Mouse (Mus musculus) stomach, embryonic 16.5 days (tissue): ENCODE results near the gene Cks2. TPM values are rescaled to one million over a fixed set of nuclear protein-coding genes. Genes with fewer than 3 reads are reported as not detected.
"Not testable (repeated sequence)": the region's sequence is repeated elsewhere in the genome, so short reads cannot be mapped to it uniquely, and the experiment has no call there.

Source experiments
- ATAC-seq: fragments of 200-750 bp; cut with Nextera tagmentation; 2 replicates; pipeline ENCODE4 v1.8.0; 2017; ENCODE audit warnings: moderate number of reproducible peaks, moderate TSS enrichment; ENCODE audit not compliant: insufficient read depth, low FRiP score
- H3K27ac ChIP-seq: fragments of 300-500 bp; sonication (generic); 2 replicates; pipeline ENCODE4 v1.5.1; 2014; ENCODE audit warnings: low read length
- H3K27me3 ChIP-seq: fragments of 300-500 bp; sonication (generic); 2 replicates; pipeline ENCODE4 v1.6.1; 2014; ENCODE audit warnings: low read length, control low read depth, mixed read lengths; ENCODE audit not compliant: control insufficient read depth, insufficient read depth
- H3K36me3 ChIP-seq: fragments of 300-500 bp; sonication (generic); 2 replicates; pipeline ENCODE4 v1.6.1; 2014; ENCODE audit warnings: low read length; ENCODE audit not compliant: control insufficient read depth, insufficient read depth
- H3K4me1 ChIP-seq: fragments of 300-500 bp; sonication (generic); 2 replicates; pipeline ENCODE4 v1.6.1; 2014; ENCODE audit warnings: low read length, control low read depth, mixed read lengths; ENCODE audit not compliant: control insufficient read depth, insufficient read depth
- H3K4me2 ChIP-seq: fragments of 300-500 bp; sonication (generic); 2 replicates; pipeline ENCODE4 v1.6.1; 2014; ENCODE audit warnings: low read depth, low read length, mixed read lengths
- H3K4me3 ChIP-seq: fragments of 300-500 bp; sonication (generic); replicated peaks from 2 replicates; pipeline ENCODE4 v1.5.1; 2014; ENCODE audit warnings: mild to moderate bottlenecking, low read length
- H3K9ac ChIP-seq: fragments of 300-500 bp; sonication (generic); 2 replicates; pipeline ENCODE4 v1.6.1; 2014; ENCODE audit warnings: low read length
- H3K9me3 ChIP-seq: fragments of 300-500 bp; sonication (generic); replicated peaks from 2 replicates; pipeline ENCODE4 v1.6.1; 2016; ENCODE audit warnings: low read length, control low read depth; ENCODE audit not compliant: control insufficient read depth
- WGBS: fragments of 180-500 bp; shearing (Covaris S2); extraction: QIAGEN DNeasy Blood & Tissue Kit; methylation state at CpG from one replicate; pipeline ENCODE4 v1.1.7; 2014; 5-methylcytosine and 5-hydroxymethylcytosine counted together
- polyA plus RNA-seq: library from polyadenylated mRNA; unstranded; fragments of >200 nt; fragmentation: Nextera tagmentation; extraction: Ambion mirVana; gene quantifications from 2 replicates; pipeline ENCODE4 v1.2.1, GENCODE M21; 2015

The Cks2 gene
- polyA plus RNA-seq, 1 experiment from 2014 or later = 274 TPM

DNA sequence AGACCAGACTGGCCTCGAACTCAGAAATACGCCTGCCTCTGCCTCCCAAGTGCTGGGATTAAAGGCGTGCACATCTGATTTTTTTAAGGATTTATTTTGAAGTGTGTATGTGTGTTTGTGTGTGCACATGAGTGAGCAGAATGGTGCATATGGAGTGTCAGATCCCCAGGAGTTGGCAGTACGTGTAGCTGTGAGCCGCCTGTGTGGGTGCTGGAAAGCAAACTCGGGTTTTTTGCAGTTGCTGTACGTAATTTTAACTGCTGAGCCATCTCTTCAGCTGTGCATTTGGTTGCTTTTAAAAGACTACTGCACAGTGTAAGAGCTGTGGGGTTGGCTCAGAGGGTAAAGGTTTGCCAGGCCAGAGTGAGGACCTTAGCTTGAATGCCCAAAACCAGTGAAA, 14.5 kb downstream of the Cks2 start:
- Histone ChIP-seq H3K4me2 (no peak overlapping the region), H3K4me1 (no peaks in the 10 kb centered on the region), H3K9ac (no peak overlapping the region), H3K36me3 (peaks cover 48% of the 10 kb centered on the region), H3K27me3 (no peaks in the 10 kb centered on the region), H3K27ac (no peak overlapping the region), H3K9me3 (no peaks in the 10 kb centered on the region), H3K4me3 (no peak overlapping the region)
- no peak for ATAC-seq
- WGBS = 96% methylated on average over 7 of the region's 7 CpGs

DNA sequence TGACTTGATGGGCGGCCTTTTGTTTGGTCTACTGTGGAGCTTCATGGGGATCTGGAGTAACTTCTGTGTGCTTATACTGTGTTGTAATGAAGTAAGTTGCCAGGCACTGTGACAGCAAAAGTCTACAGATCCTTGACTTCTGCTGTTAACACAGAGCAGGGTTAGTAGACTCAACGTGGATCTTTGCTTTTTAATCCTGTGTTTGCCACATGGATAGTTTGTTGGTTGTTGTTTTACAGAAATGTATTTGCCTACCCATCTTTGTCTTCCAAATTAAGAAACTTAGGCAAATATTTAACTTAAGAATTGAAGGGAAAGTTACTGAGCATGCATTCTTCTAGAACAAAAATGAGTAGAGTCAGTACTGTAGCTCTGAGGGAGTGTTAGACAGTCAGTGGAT, 18.5 kb downstream of the Cks2 start:
- Histone ChIP-seq H3K4me2 (no peak overlapping the region), H3K4me3 (no peak overlapping the region), H3K27ac (no peak overlapping the region), H3K4me1 (no peaks in the 10 kb centered on the region), H3K9ac (no peak overlapping the region), H3K36me3 (peaks cover 28% of the 10 kb centered on the region), H3K9me3 (no peaks in the 10 kb centered on the region), H3K27me3 (no peaks in the 10 kb centered on the region)
- 88% methylated on average over 2 of the region's 2 CpGs for WGBS
- ATAC-seq = no peak

DNA sequence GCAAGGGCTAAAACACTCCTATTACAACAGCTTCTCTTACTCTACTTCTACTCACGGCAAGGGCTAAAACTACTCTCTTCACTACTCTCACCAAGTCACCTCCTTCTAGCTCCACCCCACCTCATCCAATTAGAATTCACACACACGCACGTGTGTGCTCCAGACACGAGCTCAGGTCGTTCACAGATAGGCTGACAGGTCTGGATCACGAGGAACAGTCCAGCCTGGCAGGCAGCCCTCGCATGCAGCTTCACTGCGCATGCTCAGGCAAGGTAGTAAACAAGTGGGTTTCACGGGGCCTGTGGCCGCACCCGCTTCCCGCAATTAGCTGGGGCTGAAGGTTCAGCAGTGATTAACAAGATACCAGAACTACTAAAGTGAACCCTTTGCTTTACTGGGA, 23.2 kb downstream of the Cks2 start:
- 87% methylated on average over 12 of the region's 12 CpGs for WGBS
- not testable (repeated sequence) for H3K27ac ChIP-seq, H3K4me1 ChIP-seq, H3K9ac ChIP-seq, H3K27me3 ChIP-seq, H3K4me2 ChIP-seq, H3K36me3 ChIP-seq, H3K9me3 ChIP-seq, ATAC-seq, H3K4me3 ChIP-seq

DNA sequence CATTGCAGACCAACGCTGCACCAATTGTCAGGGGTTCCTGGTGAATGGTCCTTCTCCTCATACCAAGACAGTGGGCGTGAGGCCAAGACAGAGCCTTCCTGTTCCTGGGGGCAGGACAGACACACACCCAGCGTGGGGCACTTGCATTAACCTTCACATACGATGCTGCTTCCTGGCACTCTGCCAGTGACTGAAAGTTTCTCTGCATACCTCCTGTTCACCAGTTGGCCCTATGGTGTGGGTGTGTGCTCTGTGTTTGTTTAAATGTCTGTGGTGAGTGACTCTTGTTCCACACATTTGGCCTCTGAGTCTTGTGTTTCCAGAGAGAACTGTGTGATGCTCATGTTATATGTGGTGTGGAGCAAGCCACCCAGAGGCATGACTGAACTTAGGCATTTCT, 31.6 kb downstream of the Cks2 start:
- H3K4me1 ChIP-seq = no peaks in the 10 kb centered on the region
- no peaks in the 10 kb centered on the region for H3K27me3 ChIP-seq
- H3K27ac ChIP-seq = no peak overlapping the region
- no peak overlapping the region for H3K9ac ChIP-seq
- WGBS = 56% methylated on average over 4 of the region's 4 CpGs
- no peaks in the 10 kb centered on the region for H3K9me3 ChIP-seq
- H3K4me3 ChIP-seq = no peak overlapping the region
- no peak for ATAC-seq
- H3K4me2 ChIP-seq = no peak overlapping the region
- H3K36me3 ChIP-seq = peaks cover 24% of the 10 kb centered on the region; the same call in 1 of the 2 replicates

GRCm38 (mm10) chr13:51677041-51677440, 32.0 kb downstream of the Cks2 start:
- Histone ChIP-seq H3K4me3 (no peak overlapping the region), H3K9ac (no peak overlapping the region), H3K4me2 (no peak overlapping the region), H3K27me3 (no peaks in the 10 kb centered on the region), H3K27ac (no peak overlapping the region), H3K9me3 (no peaks in the 10 kb centered on the region), H3K4me1 (no peaks in the 10 kb centered on the region), H3K36me3 (peaks cover 25% of the 10 kb centered on the region)
- no peak for ATAC-seq
- 92% methylated on average over 12 of the region's 12 CpGs for WGBS

DNA sequence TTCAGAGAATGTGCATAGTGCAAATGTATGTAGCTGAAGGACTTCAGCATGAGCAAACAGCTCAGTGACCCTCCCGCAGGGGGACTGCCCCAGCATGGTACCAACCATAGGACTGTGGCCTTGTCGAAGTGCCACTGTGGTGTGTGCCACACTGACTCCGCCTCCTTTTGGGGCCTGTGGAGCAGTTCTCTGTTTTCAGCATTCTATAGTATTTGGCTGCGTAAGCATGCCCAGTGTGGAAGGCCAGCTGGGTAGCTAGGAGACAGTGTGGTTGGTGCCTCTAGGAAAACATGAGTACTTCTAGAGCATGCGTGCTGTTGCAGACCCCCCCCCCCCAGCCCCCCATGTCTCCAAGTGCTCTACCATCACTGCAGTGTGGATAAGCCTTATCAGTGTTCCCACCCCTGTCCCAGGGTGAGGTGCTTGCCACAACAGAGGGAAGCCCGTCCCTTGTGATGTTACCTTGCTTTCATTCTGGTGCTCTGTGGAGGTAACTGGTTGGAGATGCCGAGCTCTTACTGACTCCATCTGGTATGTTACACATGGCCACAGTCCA, 32.7 kb downstream of the Cks2 start:
- 93% methylated on average over 7 of the region's 7 CpGs for WGBS
- Histone ChIP-seq H3K36me3 (peaks cover 30% of the 10 kb centered on the region), H3K9me3 (no peaks in the 10 kb centered on the region), H3K27me3 (no peaks in the 10 kb centered on the region), H3K27ac (no peak overlapping the region), H3K9ac (no peak overlapping the region), H3K4me1 (no peaks in the 10 kb centered on the region), H3K4me2 (no peak overlapping the region), H3K4me3 (no peak overlapping the region)
- ATAC-seq = no peak

DNA sequence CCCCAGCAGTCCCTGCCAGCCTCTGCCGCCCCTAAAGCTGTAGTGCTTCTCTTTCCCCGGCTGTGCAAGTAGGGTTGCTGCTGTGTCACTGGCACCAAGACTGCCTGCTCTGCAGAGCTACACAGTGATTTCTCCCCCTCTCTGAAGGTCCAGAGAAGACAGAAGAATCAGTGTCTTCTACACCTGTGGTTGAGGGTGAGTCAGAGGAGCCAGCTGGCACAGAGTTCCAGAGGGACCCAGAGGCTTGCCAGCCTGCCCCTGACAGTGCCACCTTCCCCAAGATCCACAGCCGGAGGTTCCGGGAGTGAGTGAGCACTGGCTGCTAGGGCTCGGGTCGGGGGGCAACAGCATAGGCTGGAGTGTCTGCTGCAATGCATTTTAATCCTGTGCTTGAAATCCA, 33.7 kb downstream of the Cks2 start:
- no peaks in the 10 kb centered on the region for H3K27me3 ChIP-seq
- no peak for ATAC-seq
- H3K4me1 ChIP-seq = no peaks in the 10 kb centered on the region
- no peak overlapping the region for H3K4me2 ChIP-seq
- H3K36me3 ChIP-seq = peaks cover 30% of the 10 kb centered on the region
- no peak overlapping the region for H3K27ac ChIP-seq
- H3K9ac ChIP-seq = no peak overlapping the region
- H3K9me3 ChIP-seq = no peaks in the 10 kb centered on the region
- no peak overlapping the region for H3K4me3 ChIP-seq
- WGBS = 95% methylated on average over 6 of the region's 6 CpGs

- 75% methylated on average over 4 of the region's 4 CpGs for WGBS
- Histone ChIP-seq H3K4me3 (no peak overlapping the region), H3K4me1 (no peaks in the 10 kb centered on the region), H3K36me3 (peaks cover 28% of the 10 kb centered on the region), H3K27me3 (no peaks in the 10 kb centered on the region), H3K9me3 (no peaks in the 10 kb centered on the region), H3K4me2 (no peak overlapping the region), H3K9ac (no peak overlapping the region), H3K27ac (no peak overlapping the region)
- no peak for ATAC-seq
Observed at GRCm38 (mm10) chr13:51679332-51679731, 34.3 kb downstream of the Cks2 start.

GRCm38 (mm10) chr13:51681076-51681475, 36.0 kb downstream of the Cks2 start:
- Histone ChIP-seq H3K4me1 (no peaks in the 10 kb centered on the region), H3K4me3 (no peak overlapping the region), H3K4me2 (no peak overlapping the region), H3K9me3 (no peaks in the 10 kb centered on the region), H3K36me3 (peaks cover 35% of the 10 kb centered on the region), H3K9ac (no peak overlapping the region), H3K27ac (no peak overlapping the region), H3K27me3 (no peaks in the 10 kb centered on the region)
- no peak for ATAC-seq
- 82% methylated on average over 5 of the region's 5 CpGs for WGBS

- Histone ChIP-seq H3K27me3 (no peaks in the 10 kb centered on the region), H3K9ac (no peak overlapping the region), H3K36me3 (peaks cover 31% of the 10 kb centered on the region), H3K4me3 (no peak overlapping the region), H3K9me3 (no peaks in the 10 kb centered on the region), H3K4me2 (no peak overlapping the region), H3K27ac (no peak overlapping the region), H3K4me1 (no peaks in the 10 kb centered on the region)
- 96% methylated on average over 8 of the region's 8 CpGs for WGBS
- no peak for ATAC-seq
Observed at GRCm38 (mm10) chr13:51681634-51682033, 36.6 kb downstream of the Cks2 start.
